Mouse (Mus musculus): Measurements from ENCODE around the gene Col25a1. TPM values are rescaled to one million over a fixed set of nuclear protein-coding genes. Genes with fewer than 3 reads are reported as not detected.
A peak's percentile ranks its signal among the peaks of the same experiment; 100 is the strongest.

The Col25a1 gene
- polyA plus RNA-seq, 1 experiment from 2014 or later: 4.2 TPM

GRCm38 (mm10) chr3:130128564-130128963, 2.7 kb upstream of the Col25a1 start:
- Histone ChIP-seq H3K4me3 (replicated peaks) (no peak overlapping the region), H3K36me3 (replicated peaks) (no peaks in the 10 kb centered on the region), H3K4me1 (no peaks in the 10 kb centered on the region), H3K9me3 (no peaks in the 10 kb centered on the region), H3K27me3 (no peaks in the 10 kb centered on the region), H3K27ac (no peak overlapping the region), H3K9ac (no peak overlapping the region), H3K4me2 (no peak overlapping the region)
- WGBS: 80% methylated on average over 11 of the region's 11 CpGs
- no peak for ATAC-seq (ENCODE audit: low FRiP score)

DNA sequence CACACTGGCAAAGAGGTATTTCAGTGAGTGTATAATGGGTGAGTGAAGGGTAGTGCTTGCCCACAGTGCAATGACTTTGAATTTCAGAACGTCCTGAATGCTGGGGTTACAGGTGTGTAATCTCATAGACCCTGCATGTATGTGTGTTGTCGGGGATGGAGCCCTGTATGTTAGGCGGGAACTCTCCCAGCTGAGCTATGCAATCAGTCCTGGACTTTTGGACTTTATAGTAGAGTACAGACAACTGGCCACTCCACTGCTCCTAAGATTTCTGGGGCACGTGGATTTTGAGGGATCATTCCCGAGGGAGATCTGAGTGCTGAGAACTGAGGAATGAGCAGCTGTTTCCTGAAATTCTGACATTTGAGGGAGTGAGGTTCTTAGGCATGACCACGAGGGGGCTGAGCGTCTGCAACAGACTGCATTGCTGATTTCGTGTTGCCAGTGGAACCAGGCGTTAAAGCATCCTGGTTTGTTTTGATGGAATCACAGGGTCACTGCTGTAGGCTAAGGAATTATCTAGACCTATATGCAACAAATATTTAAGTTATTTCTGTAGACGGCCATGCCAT, 1.6 kb upstream of the Col25a1 start:
- no peaks in the 10 kb centered on the region for H3K9me3 ChIP-seq
- H3K27me3 ChIP-seq: no peaks in the 10 kb centered on the region
- no peak overlapping the region for H3K4me2 ChIP-seq
- ATAC-seq (ENCODE audit: low FRiP score): no peak
- WGBS: 72% methylated on average over 10 of the region's 10 CpGs
- no peaks in the 10 kb centered on the region for H3K36me3 ChIP-seq (replicated peaks)
- no peaks in the 10 kb centered on the region for H3K4me1 ChIP-seq
- no peak overlapping the region for H3K27ac ChIP-seq
- no peak overlapping the region for H3K9ac ChIP-seq
- H3K4me3 ChIP-seq (replicated peaks): no peak overlapping the region

DNA sequence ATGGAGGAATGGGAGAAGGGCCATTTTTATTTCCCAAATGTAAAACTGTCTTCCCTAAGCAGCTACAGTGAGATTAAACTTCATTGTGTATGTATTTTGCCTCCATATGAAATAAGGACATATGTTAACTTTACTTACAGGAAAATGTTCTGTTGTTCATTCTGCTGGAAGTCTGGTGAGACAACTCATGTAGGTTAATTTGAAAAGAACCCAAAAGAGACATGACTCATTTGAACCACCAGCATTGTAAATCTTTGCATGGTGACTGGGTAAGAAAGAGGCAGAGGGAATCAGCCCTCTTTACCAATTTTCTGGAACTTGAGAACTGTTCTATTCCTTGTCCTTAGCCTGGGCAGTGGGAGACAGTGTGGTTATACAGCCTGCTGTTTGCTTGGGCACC, 5.9 kb downstream of the Col25a1 start:
- H3K36me3 ChIP-seq (replicated peaks): no peaks in the 10 kb centered on the region
- H3K27ac ChIP-seq: no peak overlapping the region
- no peak overlapping the region for H3K4me3 ChIP-seq (replicated peaks)
- no peak overlapping the region for H3K9ac ChIP-seq
- ATAC-seq (ENCODE audit: low FRiP score): no peak
- peaks cover 1% of the 10 kb centered on the region; the same call in 1 of the 2 replicates for H3K9me3 ChIP-seq
- no peak overlapping the region for H3K4me2 ChIP-seq
- no peaks in the 10 kb centered on the region for H3K27me3 ChIP-seq
- no peaks in the 10 kb centered on the region for H3K4me1 ChIP-seq

DNA sequence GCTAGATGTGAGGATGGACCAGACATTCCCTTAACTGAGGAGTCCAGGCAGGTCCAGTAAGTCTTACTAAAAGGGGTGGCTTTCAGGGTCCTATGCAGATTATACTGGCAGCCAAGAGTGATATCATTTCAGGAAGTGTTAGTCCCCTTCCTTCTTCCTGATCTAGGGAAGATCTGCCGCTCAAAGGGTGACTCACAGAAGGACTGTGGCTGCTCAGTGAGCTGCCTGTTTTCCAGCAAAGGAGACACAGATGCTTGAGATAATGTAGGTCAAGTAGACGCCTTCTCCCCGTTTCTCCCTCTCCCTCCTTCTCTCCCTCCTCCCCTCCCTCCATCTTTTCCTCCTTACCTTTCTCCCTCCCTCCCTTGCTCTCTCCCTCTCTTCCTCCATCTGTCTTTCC, 6.3 kb downstream of the Col25a1 start:
- Histone ChIP-seq H3K9ac (no peak overlapping the region), H3K4me3 (replicated peaks) (no peak overlapping the region), H3K27me3 (no peaks in the 10 kb centered on the region), H3K36me3 (replicated peaks) (no peaks in the 10 kb centered on the region), H3K27ac (no peak overlapping the region), H3K4me2 (no peak overlapping the region), H3K4me1 (no peaks in the 10 kb centered on the region), H3K9me3 (peaks cover 3% of the 10 kb centered on the region; the same call in 1 of the 2 replicates)
- 70% methylated on average over 3 of the region's 3 CpGs for WGBS
- no peak for ATAC-seq (ENCODE audit: low FRiP score)

- Histone ChIP-seq H3K27me3 (no peaks in the 10 kb centered on the region), H3K9me3 (peaks cover 3% of the 10 kb centered on the region; the same call in 1 of the 2 replicates), H3K9ac (no peak overlapping the region), H3K4me3 (replicated peaks) (no peak overlapping the region), H3K4me2 (no peak overlapping the region), H3K27ac (no peak overlapping the region), H3K4me1 (0 out of 2 replicates have a peak, but pooled peaks cover 6% of the 10 kb centered on the region), H3K36me3 (replicated peaks) (no peaks in the 10 kb centered on the region)
- no peak for ATAC-seq (ENCODE audit: low FRiP score)
- 73% methylated on average over 12 of the region's 12 CpGs for WGBS
Observed at GRCm38 (mm10) chr3:130145874-130146273, 14.6 kb downstream of the Col25a1 start.

DNA sequence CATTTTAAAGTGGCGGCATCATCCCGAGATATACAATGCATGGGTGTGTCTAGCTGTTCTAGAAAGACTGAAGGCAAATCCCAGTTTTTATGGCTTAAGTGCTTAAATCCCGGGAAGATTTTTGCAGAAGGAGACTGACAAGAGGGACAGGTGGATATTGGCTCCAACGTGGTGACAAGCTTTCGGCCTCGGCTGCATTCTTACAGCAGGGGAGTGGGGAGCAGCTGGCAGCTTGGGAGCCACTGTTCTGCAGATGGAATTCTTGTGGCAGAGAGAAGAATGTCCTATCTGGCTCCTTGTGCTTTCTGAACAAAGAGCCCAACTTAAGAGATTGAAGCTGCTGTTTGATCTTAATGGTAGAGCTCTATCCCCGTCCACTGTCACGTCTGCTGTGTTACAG, 16.5 kb downstream of the Col25a1 start:
- H3K27me3 ChIP-seq: no peaks in the 10 kb centered on the region
- H3K36me3 ChIP-seq (replicated peaks): no peaks in the 10 kb centered on the region
- ATAC-seq (ENCODE audit: low FRiP score): no peak
- 0 out of 2 replicates have a peak, but pooled peaks cover 6% of the 10 kb centered on the region for H3K4me1 ChIP-seq
- no peak overlapping the region for H3K9ac ChIP-seq
- H3K4me3 ChIP-seq (replicated peaks): no peak overlapping the region
- WGBS: 60% methylated on average over 8 of the region's 8 CpGs
- H3K27ac ChIP-seq: no peak overlapping the region
- H3K9me3 ChIP-seq: no peaks in the 10 kb centered on the region
- H3K4me2 ChIP-seq: no peak overlapping the region

- Histone ChIP-seq H3K9ac (no peak overlapping the region), H3K36me3 (replicated peaks) (no peaks in the 10 kb centered on the region), H3K4me3 (replicated peaks) (no peak overlapping the region), H3K4me2 (no peak overlapping the region), H3K4me1 (0 out of 2 replicates have a peak, but pooled peaks cover 6% of the 10 kb centered on the region), H3K27me3 (no peaks in the 10 kb centered on the region), H3K9me3 (no peaks in the 10 kb centered on the region), H3K27ac (no peak overlapping the region)
- ATAC-seq (ENCODE audit: low FRiP score): no peak
- 88% methylated on average over 1 of the region's 1 CpGs for WGBS
Observed at GRCm38 (mm10) chr3:130149180-130149579, 17.9 kb downstream of the Col25a1 start.

GRCm38 (mm10) chr3:130153117-130153516, 21.8 kb downstream of the Col25a1 start:
- H3K4me3 ChIP-seq (replicated peaks): no peak overlapping the region
- ATAC-seq (ENCODE audit: low FRiP score): no peak
- no peaks in the 10 kb centered on the region for H3K27me3 ChIP-seq
- no peaks in the 10 kb centered on the region for H3K36me3 ChIP-seq (replicated peaks)
- no peak overlapping the region for H3K4me2 ChIP-seq
- no peak overlapping the region for H3K9ac ChIP-seq
- no peak overlapping the region for H3K27ac ChIP-seq
- H3K9me3 ChIP-seq: no peaks in the 10 kb centered on the region
- no peaks in the 10 kb centered on the region for H3K4me1 ChIP-seq
- WGBS: 92% methylated on average over 3 of the region's 3 CpGs

DNA sequence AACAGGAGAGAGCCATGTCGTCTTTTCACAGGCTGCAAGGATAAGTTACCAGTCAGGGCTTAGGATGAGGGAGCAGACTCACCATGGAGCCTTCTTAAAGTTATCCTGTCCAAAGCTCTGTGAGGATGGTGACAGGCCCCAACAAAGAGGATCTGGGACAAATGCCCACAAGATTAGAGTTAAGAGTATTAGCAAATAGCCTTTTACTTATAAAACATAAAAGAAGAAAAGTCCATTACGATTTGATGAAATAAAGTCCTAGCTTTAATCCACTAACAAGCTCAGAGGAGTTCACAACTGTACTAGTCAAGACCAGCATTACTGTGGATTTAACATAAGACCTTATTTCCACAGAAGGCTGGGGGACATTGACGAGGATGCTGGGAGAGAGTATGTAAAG, 26.2 kb downstream of the Col25a1 start:
- no peak for ATAC-seq (ENCODE audit: low FRiP score)

GRCm38 (mm10) chr3:130159906-130160305, 28.6 kb downstream of the Col25a1 start:
- Histone ChIP-seq H3K4me1 (peaks cover 8% of the 10 kb centered on the region; the same call in 1 of the 2 replicates), H3K27me3 (no peaks in the 10 kb centered on the region), H3K9me3 (no peaks in the 10 kb centered on the region), H3K4me3 (replicated peaks) (no peak overlapping the region), H3K27ac (no peak overlapping the region), H3K4me2 (no peak overlapping the region), H3K36me3 (replicated peaks) (no peaks in the 10 kb centered on the region), H3K9ac (no peak overlapping the region)
- no peak for ATAC-seq (ENCODE audit: low FRiP score)
- 76% methylated on average over 4 of the region's 4 CpGs for WGBS

More for the DNA sequence above, 26.2 kb downstream of the Col25a1 start:
- Histone ChIP-seq H3K4me3 (replicated peaks) (no peak overlapping the region), H3K9ac (no peak overlapping the region), H3K9me3 (no peaks in the 10 kb centered on the region), H3K27ac (no peak overlapping the region), H3K36me3 (replicated peaks) (no peaks in the 10 kb centered on the region), H3K4me2 (no peak overlapping the region), H3K4me1 (peaks cover 8% of the 10 kb centered on the region; the same call in 1 of the 2 replicates), H3K27me3 (no peaks in the 10 kb centered on the region)
- 49% methylated on average over 3 of the region's 3 CpGs for WGBS

- no peaks in the 10 kb centered on the region for H3K27me3 ChIP-seq
- H3K27ac ChIP-seq: no peak overlapping the region
- no peaks in the 10 kb centered on the region for H3K9me3 ChIP-seq
- WGBS: 41% methylated on average over 4 of the region's 4 CpGs
- no peak overlapping the region for H3K9ac ChIP-seq
- no peak; the same call in 1 of the 2 replicates for ATAC-seq (ENCODE audit: low FRiP score)
- H3K4me1 ChIP-seq: peaks cover 8% of the 10 kb centered on the region; the same call in 1 of the 2 replicates
- H3K4me3 ChIP-seq (replicated peaks): no peak overlapping the region
- no peak overlapping the region for H3K4me2 ChIP-seq
- H3K36me3 ChIP-seq (replicated peaks): no peaks in the 10 kb centered on the region
Observed at GRCm38 (mm10) chr3:130160902-130161301, 29.6 kb downstream of the Col25a1 start.

- Histone ChIP-seq H3K4me3 (replicated peaks) (no peak overlapping the region), H3K27me3 (no peaks in the 10 kb centered on the region), H3K4me1 (peaks cover 8% of the 10 kb centered on the region; the same call in 1 of the 2 replicates), H3K36me3 (replicated peaks) (no peaks in the 10 kb centered on the region), H3K4me2 (peak overlapping the region; percentile 4; the same call in 1 of the 2 replicates), H3K9me3 (no peaks in the 10 kb centered on the region), H3K9ac (no peak overlapping the region), H3K27ac (no peak overlapping the region)
- WGBS: 18% methylated on average over 13 of the region's 13 CpGs
- ATAC-seq (ENCODE audit: low FRiP score): no peak
Observed at GRCm38 (mm10) chr3:130161323-130161917, 30.1 kb downstream of the Col25a1 start.

DNA sequence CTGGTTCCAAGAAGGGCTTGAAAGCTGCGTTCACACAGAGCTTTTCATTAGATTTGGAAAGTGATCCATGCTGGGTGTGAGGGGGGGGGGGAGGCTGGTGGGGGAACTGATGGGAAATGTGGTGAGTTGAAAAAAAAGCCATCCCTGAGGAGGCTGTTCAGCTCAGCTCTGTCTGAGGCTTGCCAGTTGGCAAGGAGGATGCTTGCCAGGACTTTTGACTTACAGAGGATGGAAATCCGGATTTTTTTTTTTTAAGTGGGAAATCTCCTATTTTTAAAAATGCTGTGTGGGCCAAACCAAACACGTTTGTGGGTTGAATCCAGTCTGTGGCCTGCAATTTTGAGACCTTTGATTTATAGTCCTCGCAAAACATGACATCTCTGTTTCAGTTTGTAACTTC, 35.6 kb downstream of the Col25a1 start:
- no peak overlapping the region for H3K27ac ChIP-seq
- 81% methylated on average over 4 of the region's 4 CpGs for WGBS
- peaks cover 4% of the 10 kb centered on the region; the same call in 1 of the 2 replicates for H3K9me3 ChIP-seq
- no peak overlapping the region for H3K9ac ChIP-seq
- no peaks in the 10 kb centered on the region for H3K4me1 ChIP-seq
- no peaks in the 10 kb centered on the region for H3K27me3 ChIP-seq
- no peak overlapping the region for H3K4me3 ChIP-seq (replicated peaks)
- no peaks in the 10 kb centered on the region for H3K36me3 ChIP-seq (replicated peaks)
- no peak overlapping the region for H3K4me2 ChIP-seq
- ATAC-seq (ENCODE audit: low FRiP score): no peak
